Mouse (Mus musculus): ENCODE measurements around the gene Dxo.

The Dxo gene

GRCm38 (mm10) chr17:34881683-34882310 lies 45.0 kb downstream of the Dxo start, which contains the start of gene Gm20547:
Gene Gm20547 (minus strand): TSS chr17:34882042.
- peak; percentile 41 for DNase-seq (ENCODE audit: low spot score)

- DNase-seq (ENCODE audit: low spot score), result no peak
Observed at GRCm38 (mm10) chr17:34883332-34883731, 46.5 kb downstream of the Dxo start.

GRCm38 (mm10) chr17:34884704-34885103 lies 47.9 kb downstream of the Dxo start:
- DNase-seq (ENCODE audit: low spot score), result no peak

GRCm38 (mm10) chr17:34885615-34886014 lies 48.8 kb downstream of the Dxo start:
- no peak for DNase-seq (ENCODE audit: low spot score)

GRCm38 (mm10) chr17:34887942-34888341 lies 51.1 kb downstream of the Dxo start:
- no peak for DNase-seq (ENCODE audit: low spot score)
